Mouse (Mus musculus) stomach, embryonic 16.5 days (tissue): ENCODE measurements around the gene Slc25a29. TPM values are rescaled to one million over a fixed set of nuclear protein-coding genes. Genes with fewer than 3 reads are reported as not detected.

Experiments used
- ATAC-seq: fragments of 200-750 bp; cut with Nextera tagmentation; 2 replicates; pipeline ENCODE4 v1.8.0; 2017; ENCODE audit warnings: moderate number of reproducible peaks, moderate TSS enrichment; ENCODE audit not compliant: insufficient read depth, low FRiP score
- H3K27ac ChIP-seq: fragments of 300-500 bp; sonication (generic); 2 replicates; pipeline ENCODE4 v1.5.1; 2014; ENCODE audit warnings: low read length
- H3K27me3 ChIP-seq: fragments of 300-500 bp; sonication (generic); 2 replicates; pipeline ENCODE4 v1.6.1; 2014; ENCODE audit warnings: low read length, control low read depth, mixed read lengths; ENCODE audit not compliant: control insufficient read depth, insufficient read depth
- H3K36me3 ChIP-seq: fragments of 300-500 bp; sonication (generic); 2 replicates; pipeline ENCODE4 v1.6.1; 2014; ENCODE audit warnings: low read length; ENCODE audit not compliant: control insufficient read depth, insufficient read depth
- H3K4me1 ChIP-seq: fragments of 300-500 bp; sonication (generic); 2 replicates; pipeline ENCODE4 v1.6.1; 2014; ENCODE audit warnings: low read length, control low read depth, mixed read lengths; ENCODE audit not compliant: control insufficient read depth, insufficient read depth
- H3K4me2 ChIP-seq: fragments of 300-500 bp; sonication (generic); 2 replicates; pipeline ENCODE4 v1.6.1; 2014; ENCODE audit warnings: low read depth, low read length, mixed read lengths
- H3K4me3 ChIP-seq: fragments of 300-500 bp; sonication (generic); replicated peaks from 2 replicates; pipeline ENCODE4 v1.5.1; 2014; ENCODE audit warnings: mild to moderate bottlenecking, low read length
- H3K9ac ChIP-seq: fragments of 300-500 bp; sonication (generic); 2 replicates; pipeline ENCODE4 v1.6.1; 2014; ENCODE audit warnings: low read length
- H3K9me3 ChIP-seq: fragments of 300-500 bp; sonication (generic); replicated peaks from 2 replicates; pipeline ENCODE4 v1.6.1; 2016; ENCODE audit warnings: low read length, control low read depth; ENCODE audit not compliant: control insufficient read depth
- WGBS: fragments of 180-500 bp; shearing (Covaris S2); extraction: QIAGEN DNeasy Blood & Tissue Kit; methylation state at CpG from one replicate; pipeline ENCODE4 v1.1.7; 2014; 5-methylcytosine and 5-hydroxymethylcytosine counted together
- polyA plus RNA-seq: library from polyadenylated mRNA; unstranded; fragments of >200 nt; fragmentation: Nextera tagmentation; extraction: Ambion mirVana; gene quantifications from 2 replicates; pipeline ENCODE4 v1.2.1, GENCODE M21; 2015

Slc25a29 gene
- polyA plus RNA-seq, 1 experiment from 2014 or later, result 8.2 TPM

- Histone ChIP-seq H3K27me3 (no peaks in the 10 kb centered on the region), H3K4me3 (peak overlapping the region; percentile 65), H3K9ac (peak overlapping the region; percentile 95), H3K4me1 (peaks cover 25% of the 10 kb centered on the region), H3K36me3 (no peaks in the 10 kb centered on the region), H3K9me3 (no peaks in the 10 kb centered on the region), H3K27ac (peak overlapping the region; percentile 99), H3K4me2 (peak overlapping the region; percentile 71)
- WGBS, result 9% methylated on average over 9 of the region's 9 CpGs
- no peak for ATAC-seq
These were observed 40.6 kb downstream of the Slc25a29 start for GRCm38 (mm10) chr12:108794979-108795537.

DNA sequence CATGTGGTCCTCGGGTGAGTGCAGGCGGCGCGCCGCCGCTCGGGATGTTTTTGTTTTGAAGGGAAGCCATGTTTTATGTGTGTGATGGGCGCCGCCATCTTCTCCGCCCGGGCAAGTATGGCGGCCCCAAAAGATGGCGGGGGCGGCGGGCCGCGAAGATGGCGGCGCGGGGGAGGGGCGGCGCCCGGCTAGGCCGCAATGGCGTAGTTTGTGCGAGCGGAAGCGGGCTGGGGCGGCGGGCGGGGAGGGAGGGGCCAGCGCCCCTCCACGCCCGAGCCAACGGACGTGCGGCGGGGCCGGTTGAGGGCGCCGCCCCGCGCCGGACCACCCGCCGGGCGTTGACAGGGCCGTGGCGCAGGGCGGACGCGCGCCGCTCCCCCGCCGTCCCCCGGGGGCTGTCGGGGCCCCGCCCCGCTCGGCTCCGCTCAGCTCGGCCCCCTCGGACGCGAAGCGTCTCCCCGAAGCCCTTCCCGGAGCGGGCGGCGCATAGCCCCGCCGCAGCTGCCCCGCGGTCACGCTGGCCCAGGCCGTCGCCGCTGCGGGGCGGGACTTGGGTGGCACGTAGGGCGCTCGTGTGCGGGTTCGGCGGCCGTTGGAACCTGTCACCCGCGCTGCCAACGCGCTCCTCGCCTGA, 41.5 kb downstream of the Slc25a29 start:
- Histone ChIP-seq H3K9ac (peak overlapping the region; percentile 95), H3K4me3 (peak overlapping the region; percentile 65), H3K4me2 (peak overlapping the region; percentile 71), H3K27ac (peak overlapping the region; percentile 99), H3K4me1 (peaks cover 22% of the 10 kb centered on the region), H3K9me3 (no peaks in the 10 kb centered on the region), H3K36me3 (no peaks in the 10 kb centered on the region), H3K27me3 (no peaks in the 10 kb centered on the region)
- under 1% methylated on average over 65 of the region's 94 CpGs for WGBS
- ATAC-seq, result peak; percentile 57

GRCm38 (mm10) chr12:108793453-108793941, 42.2 kb downstream of the Slc25a29 start:
- Histone ChIP-seq H3K36me3 (no peaks in the 10 kb centered on the region), H3K27ac (peak overlapping the region; percentile 99), H3K4me1 (peaks cover 22% of the 10 kb centered on the region), H3K4me2 (peak overlapping the region; percentile 41), H3K4me3 (peak overlapping the region; percentile 65), H3K27me3 (no peaks in the 10 kb centered on the region), H3K9me3 (no peaks in the 10 kb centered on the region), H3K9ac (peak overlapping the region; percentile 95)
- whole genome bisulfite sequencing, result under 1% methylated on average over 71 of the region's 71 CpGs
- no peak; the same call in 1 of the 2 replicates for ATAC-seq

- peak within 1 kb of the TSS; percentile 95 for H3K9ac ChIP-seq
- peak within 1 kb of the TSS; percentile 99 for H3K27ac ChIP-seq
- H3K36me3 ChIP-seq, result no peaks in the 10 kb centered on the region
- peaks cover 22% of the 10 kb centered on the region for H3K4me1 ChIP-seq
- WGBS, result under 1% methylated on average over 91 of the region's 127 CpGs
- peak within 1 kb of the TSS; percentile 65 for H3K4me3 ChIP-seq
- peak within 1 kb of the TSS; percentile 61 for H3K4me2 ChIP-seq
- no peaks in the 10 kb centered on the region for H3K27me3 ChIP-seq
- peak; percentile 95 for ATAC-seq
- no peaks in the 10 kb centered on the region for H3K9me3 ChIP-seq
These were observed 42.9 kb downstream of the Slc25a29 start, which contains the start of gene Yy1 for GRCm38 (mm10) chr12:108792546-108793452. TSS of gene Yy1 (plus strand) at chr12:108792973.

DNA sequence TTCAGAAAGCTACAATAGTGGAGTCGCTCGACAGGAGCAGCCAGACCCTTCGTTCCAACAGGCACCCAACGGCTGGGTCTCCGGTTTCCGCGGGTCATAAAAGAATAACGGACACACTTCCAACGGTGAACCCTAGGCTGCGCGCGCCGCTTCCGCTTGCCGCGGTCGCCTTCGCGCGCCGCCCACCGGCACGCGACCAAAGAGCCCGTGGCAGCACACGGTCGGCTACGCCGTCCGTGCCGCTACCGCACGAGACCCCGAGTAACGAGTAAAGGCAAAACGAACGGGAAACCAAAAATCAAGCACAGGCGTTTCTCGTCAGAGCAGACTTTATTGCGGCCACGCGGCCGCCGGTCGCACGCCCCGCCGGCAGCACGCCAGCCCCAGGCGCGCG, 43.5 kb downstream of the Slc25a29 start:
- no peaks in the 10 kb centered on the region for H3K27me3 ChIP-seq
- no peaks in the 10 kb centered on the region for H3K36me3 ChIP-seq
- H3K4me1 ChIP-seq, result peaks cover 20% of the 10 kb centered on the region
- under 1% methylated on average over 52 of the region's 52 CpGs for WGBS
- H3K4me3 ChIP-seq, result peak overlapping the region; percentile 65
- peak overlapping the region; percentile 89 for H3K9ac ChIP-seq
- peak overlapping the region; percentile 61 for H3K4me2 ChIP-seq
- peak overlapping the region; percentile 96 for H3K27ac ChIP-seq
- ATAC-seq, result peak; percentile 18; the same call in 1 of the 2 replicates
- H3K9me3 ChIP-seq, result no peaks in the 10 kb centered on the region

DNA sequence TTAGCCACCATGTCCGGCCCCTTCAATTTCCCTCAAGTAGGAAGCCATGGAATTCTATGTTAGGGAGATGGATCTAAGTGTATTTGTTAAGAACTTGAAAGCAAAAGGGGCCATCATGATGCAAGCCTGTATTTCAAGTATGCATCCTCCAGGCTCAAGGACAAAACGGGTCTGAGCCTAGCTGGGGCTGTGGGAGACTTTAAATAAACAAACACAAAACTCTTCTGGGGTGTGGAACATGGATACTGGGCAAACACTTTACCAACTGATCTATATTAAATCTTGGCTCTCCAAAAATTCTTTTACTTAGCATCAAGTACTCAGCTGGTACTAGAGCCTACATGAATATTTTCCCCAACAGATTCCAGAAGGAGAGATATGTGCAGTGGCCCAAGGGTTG, 48.4 kb downstream of the Slc25a29 start:
- no peaks in the 10 kb centered on the region for H3K27me3 ChIP-seq
- H3K27ac ChIP-seq, result no peak overlapping the region
- no peak overlapping the region for H3K9ac ChIP-seq
- H3K9me3 ChIP-seq, result peaks cover 4% of the 10 kb centered on the region; the same call in 1 of the 2 replicates
- H3K4me2 ChIP-seq, result no peak overlapping the region
- H3K4me3 ChIP-seq, result no peak overlapping the region
- H3K4me1 ChIP-seq, result 0 out of 2 replicates have a peak, but pooled peaks cover 6% of the 10 kb centered on the region
- 82% methylated on average over 2 of the region's 2 CpGs for WGBS
- ATAC-seq, result no peak
- 0 out of 2 replicates have a peak, but pooled peaks cover 4% of the 10 kb centered on the region for H3K36me3 ChIP-seq

DNA sequence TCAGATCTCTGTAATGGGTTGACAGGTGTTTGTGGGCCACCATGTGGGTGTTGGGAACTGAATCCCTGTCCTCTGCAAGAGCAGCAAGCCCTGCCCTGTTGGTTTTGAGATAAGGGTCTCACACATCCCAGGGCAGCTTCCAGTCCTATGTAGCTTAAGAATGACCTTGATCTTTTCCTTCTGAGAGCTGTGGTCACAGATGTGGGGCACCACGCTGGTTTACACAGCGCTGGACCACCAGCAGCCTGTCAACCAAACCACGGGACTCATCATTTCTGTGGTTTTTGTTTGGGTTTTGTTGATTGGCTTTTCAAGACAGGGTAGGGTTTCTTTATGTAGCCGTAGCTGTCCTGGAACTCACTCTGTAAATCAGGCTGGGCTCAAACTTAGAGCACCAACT, 50.5 kb downstream of the Slc25a29 start:
- Histone ChIP-seq H3K9me3 (peaks cover 4% of the 10 kb centered on the region; the same call in 1 of the 2 replicates), H3K4me3 (no peak overlapping the region), H3K36me3 (0 out of 2 replicates have a peak, but pooled peaks cover 4% of the 10 kb centered on the region), H3K27ac (no peak overlapping the region), H3K4me1 (no peaks in the 10 kb centered on the region), H3K9ac (no peak overlapping the region), H3K27me3 (no peaks in the 10 kb centered on the region), H3K4me2 (no peak overlapping the region)
- no peak for ATAC-seq
- WGBS, result 81% methylated on average over 4 of the region's 4 CpGs

DNA sequence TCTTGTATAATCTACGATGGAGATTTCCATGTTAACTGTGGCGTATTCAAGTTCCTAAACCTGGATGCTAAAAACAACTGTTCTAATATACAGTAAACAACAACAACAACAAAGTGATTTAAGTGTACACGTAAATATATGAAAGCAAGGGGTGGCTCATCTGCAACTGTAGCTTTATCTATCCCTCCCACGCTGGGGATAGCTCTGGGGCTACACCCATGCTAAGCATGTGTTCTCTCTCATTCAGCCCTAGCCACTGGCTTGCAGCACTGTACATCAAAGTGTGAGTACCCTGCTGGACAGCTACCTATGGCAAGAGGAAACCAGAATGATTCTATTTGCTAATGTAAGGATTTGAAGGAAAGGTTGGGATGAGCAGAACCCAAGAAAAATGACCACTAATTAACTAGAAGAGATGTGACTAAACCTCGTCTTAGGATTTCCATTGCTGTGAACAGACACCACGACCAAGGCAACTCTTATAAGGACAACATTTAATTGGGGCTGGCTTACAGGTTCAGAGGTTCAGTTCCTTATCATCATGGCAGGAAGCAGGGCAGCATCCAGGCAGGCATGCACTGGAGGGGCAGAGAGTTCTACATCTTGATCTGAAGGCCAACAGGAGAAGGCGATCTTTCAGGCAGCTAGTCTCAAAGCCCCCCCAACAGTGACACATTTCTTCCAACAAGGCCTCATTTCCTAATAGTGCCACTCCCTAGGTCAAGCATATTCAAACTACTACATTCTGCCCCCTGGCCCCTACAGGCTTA, 55.4 kb downstream of the Slc25a29 start:
- H3K9me3 ChIP-seq, result peaks cover 10% of the 10 kb centered on the region
- H3K4me3 ChIP-seq, result no peak overlapping the region
- H3K36me3 ChIP-seq, result peaks cover 18% of the 10 kb centered on the region; the same call in 1 of the 2 replicates
- H3K9ac ChIP-seq, result no peak overlapping the region
- no peak overlapping the region for H3K4me2 ChIP-seq
- 93% methylated on average over 7 of the region's 7 CpGs for WGBS
- no peaks in the 10 kb centered on the region for H3K4me1 ChIP-seq
- H3K27ac ChIP-seq, result no peak overlapping the region
- no peak for ATAC-seq
- no peaks in the 10 kb centered on the region for H3K27me3 ChIP-seq
